Mouse (Mus musculus) ES-E14 (cell line): ENCODE results near the gene Pigg. TPM values are rescaled to one million over a fixed set of nuclear protein-coding genes. Genes with fewer than 3 reads are reported as not detected.
"Not testable (repeated sequence)": the region's sequence is repeated elsewhere in the genome, so short reads cannot be mapped to it uniquely, and the experiment has no call there.

ENCODE experiments used
- DNase-seq: peaks from one replicate; pipeline ENCODE4 v3.0.0-alpha.2; 2013; ENCODE audit warnings: low read depth, low spot score
- H3K27ac ChIP-seq: 2 replicates; pipeline ENCODE4 v1.5.1; 2012; ENCODE audit warnings: low read depth, mild to moderate bottlenecking, low read length, moderate library complexity, mixed read lengths; ENCODE audit not compliant: poor library complexity, insufficient read depth, severe bottlenecking
- H3K36me3 ChIP-seq: 2 replicates; pipeline ENCODE4 v1.6.1; 2012; ENCODE audit warnings: mild to moderate bottlenecking, low read length, moderate library complexity, mixed read lengths; ENCODE audit not compliant: control insufficient read depth, poor library complexity, insufficient read depth, severe bottlenecking
- H3K4me1 ChIP-seq, 2 experiments: fragments of 150-350 bp in 1 of 2; sonication (generic) in 1 of 2; 2 replicates each; pipeline ENCODE4 v1.6.1; 2012; ENCODE audit warnings: low read length in 2 of 2, mild to moderate bottlenecking in 1 of 2, mixed read lengths in 1 of 2; ENCODE audit not compliant: control insufficient read depth in 2 of 2, insufficient read depth in 2 of 2, poor library complexity in 1 of 2
- H3K4me3 ChIP-seq, 2 experiments: fragments of 150-350 bp in 1 of 2; sonication (generic) in 1 of 2; 2 replicates each; pipeline ENCODE4 v1.5.1; 2012; ENCODE audit warnings: low read length in 2 of 2, low read depth in 1 of 2, mild to moderate bottlenecking in 1 of 2, mixed read lengths in 1 of 2; ENCODE audit not compliant: insufficient read depth in 1 of 2, poor library complexity in 1 of 2, severe bottlenecking in 1 of 2
- H3K9ac ChIP-seq: 2 replicates; pipeline ENCODE4 v1.6.1; 2012; ENCODE audit warnings: low read depth, mild to moderate bottlenecking, low read length, mixed read lengths; ENCODE audit not compliant: poor library complexity, insufficient read depth, severe bottlenecking
- H3K9me3 ChIP-seq: fragments of 150-350 bp; sonication (generic); 2 replicates; pipeline ENCODE4 v1.6.1; 2012; ENCODE audit warnings: low read depth, mild to moderate bottlenecking, low read length; ENCODE audit not compliant: control insufficient read depth, insufficient read depth
- CHD2 ChIP-seq: IDR thresholded peaks from 2 replicates; pipeline ENCODE4 v1.6.1; 2014; ENCODE audit warnings: mild to moderate bottlenecking, low read depth, low read length, inconsistent platforms
- HCFC1 ChIP-seq: IDR thresholded peaks from 2 replicates; pipeline ENCODE4 v1.6.1; 2012; ENCODE audit warnings: low read length, inconsistent platforms, borderline replicate concordance; ENCODE audit not compliant: insufficient read depth
- MAFK ChIP-seq: IDR thresholded peaks from 2 replicates; pipeline ENCODE4 v1.6.1; 2014; ENCODE audit warnings: mild to moderate bottlenecking, low read depth, low read length, inconsistent platforms; ENCODE audit not compliant: insufficient read depth
- ZC3H11A ChIP-seq: IDR thresholded peaks from 2 replicates; pipeline ENCODE4 v1.6.1; 2012; ENCODE audit warnings: low read depth, mild to moderate bottlenecking, inconsistent platforms, low read length, borderline replicate concordance
- ZNF384 ChIP-seq: IDR thresholded peaks from 2 replicates; pipeline ENCODE4 v1.6.1; 2012; ENCODE audit warnings: low read depth, low read length, inconsistent platforms
- in situ Hi-C, 2 experiments: fragments of 600-800 bp; cut with MboI; formaldehyde crosslinking; loops; one replicate each; pipeline ENCODE4 v1.15.1; 2025; ENCODE audit warnings: low sequenced_read_pairs in 2 of 2, inconsistent platforms in 1 of 2; ENCODE audit not compliant: unreplicated experiment in 2 of 2
- total RNA-seq: library from RNA; depleted of rRNA; stranded (reverse); fragments of 300-350 nt; gene quantifications from 2 replicates; pipeline ENCODE4 v1.2.3, GENCODE M21; 2012; rRNA removed

The Pigg gene
- total RNA-seq: 17.8 and 21.8 TPM in 2 replicates

DNA sequence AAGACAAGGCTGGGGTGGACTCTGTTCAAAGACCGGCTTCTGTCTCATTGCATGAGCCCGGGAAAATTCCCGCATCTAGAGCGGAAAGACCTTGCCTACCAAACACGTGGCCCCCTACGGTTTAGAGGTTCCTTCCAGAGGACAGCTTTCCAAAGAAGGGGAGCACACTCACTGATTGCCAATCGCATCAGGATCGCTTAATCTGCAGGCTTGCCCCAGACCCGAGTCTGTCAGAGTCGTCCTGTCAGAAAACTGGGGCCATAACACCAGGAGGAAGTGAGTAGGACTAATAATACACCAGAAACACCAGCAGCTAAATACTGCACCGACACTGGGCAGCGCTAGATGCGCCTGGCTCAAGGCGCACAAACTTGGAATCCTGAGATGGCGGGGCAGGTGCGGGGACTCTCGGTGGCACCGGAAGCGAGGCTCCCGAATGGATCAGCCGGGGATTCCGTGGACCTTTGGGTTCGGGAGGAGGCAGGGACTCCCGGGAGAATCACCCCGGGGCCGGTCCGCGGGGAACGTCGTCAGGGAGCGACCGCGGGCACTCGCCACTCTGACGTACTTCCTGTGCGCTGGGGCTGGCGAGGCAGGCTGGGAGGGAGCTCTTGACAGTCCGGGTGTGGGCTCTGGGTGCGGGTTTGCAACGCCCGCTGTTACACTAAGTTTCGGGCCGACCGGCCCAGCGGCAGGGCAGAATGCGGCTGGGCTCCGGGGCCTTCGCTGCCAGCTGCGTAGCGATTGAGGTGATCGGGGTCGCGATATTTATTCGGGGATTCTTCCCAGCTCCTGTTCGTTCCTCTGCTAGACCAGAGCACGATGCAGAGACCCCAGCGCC, at the start of gene Pigg:
Gene Pigg (plus strand): TSS at position 386 of the 841 bp plus-strand sequence.
- in situ Hi-C loops: no loop called here
- peak within 1 kb of the TSS; percentile 74 for H3K27ac ChIP-seq
- DNase-seq: peak; percentile 80
- no peaks in the 10 kb centered on the region for H3K9me3 ChIP-seq
- TF ChIP-seq ZC3H11A: peak; percentile 28
- no peak for TF ChIP-seq CHD2
- peak; percentile 84 for TF ChIP-seq HCFC1
- H3K4me1 ChIP-seq: no peaks in the 10 kb centered on the region
- H3K9ac ChIP-seq: peak within 1 kb of the TSS; percentile 94
- peak within 1 kb of the TSS; percentile 78 to 80 for H3K4me3 ChIP-seq
- H3K36me3 ChIP-seq: no peaks in the 10 kb centered on the region

DNA sequence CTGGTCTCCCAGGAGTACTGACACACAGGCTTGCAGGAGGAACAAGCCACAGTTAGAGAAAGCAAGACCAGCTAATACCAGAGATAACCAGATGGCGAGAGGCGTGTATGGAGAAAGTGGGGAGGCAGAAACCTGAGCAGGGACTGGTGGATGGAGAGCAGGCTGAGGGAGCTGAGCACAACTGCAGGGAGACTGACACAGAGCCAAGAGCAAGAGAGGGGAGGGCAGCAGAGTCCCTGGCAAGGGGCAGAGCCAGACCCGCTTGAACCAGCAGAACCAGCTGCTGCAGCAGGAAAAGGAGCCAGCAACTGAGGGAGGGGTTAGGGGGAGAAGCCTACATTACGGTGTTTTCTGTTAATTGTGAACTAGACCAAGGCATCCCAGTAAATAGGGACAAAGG, 49.7 kb upstream of the Pigg start:
- peak; percentile 47 for DNase-seq
- Histone ChIP-seq H3K4me1 (peaks cover 0 to 2% of the 10 kb centered on the region in 2 experiments; a peak in 1 of 4 replicates), H3K27ac (no peak overlapping the region), H3K36me3 (no peaks in the 10 kb centered on the region), H3K9ac (0 out of 2 replicates have a peak overlapping the region, but pooled peaks have one; percentile 14), H3K4me3 (peak overlapping the region in 1 of 2 experiments; percentile 64; a peak in 2 of 4 replicates), H3K9me3 (no peaks in the 10 kb centered on the region)
- TF ChIP-seq ZC3H11A (no peak), ZNF384 (no peak), CHD2 (no peak), HCFC1 (no peak), MAFK (no peak)
- in situ Hi-C loops: no loop called here

DNA sequence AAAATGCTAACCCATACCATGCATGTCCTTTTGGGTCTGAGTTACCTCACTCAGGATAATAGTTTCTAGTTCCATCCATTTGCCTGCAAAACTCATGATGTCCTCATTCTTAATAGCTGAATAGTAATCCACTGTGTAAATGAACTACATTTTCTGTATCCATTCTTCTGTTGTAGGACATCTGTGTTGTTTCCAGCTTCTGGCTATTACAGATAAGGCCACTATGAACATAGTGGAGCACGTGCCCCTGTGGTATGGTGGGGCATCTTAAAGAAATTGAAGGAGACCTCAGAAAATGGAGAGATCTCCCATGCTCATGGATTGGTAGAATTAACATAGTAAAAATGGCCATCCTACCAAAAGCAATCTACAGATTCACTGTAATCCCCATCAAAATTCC, 48.6 kb upstream of the Pigg start:
- H3K4me3 ChIP-seq, H3K27ac ChIP-seq, H3K4me1 ChIP-seq, H3K9me3 ChIP-seq, DNase-seq, H3K36me3 ChIP-seq, in situ Hi-C loops, H3K9ac ChIP-seq: not testable (repeated sequence)

DNA sequence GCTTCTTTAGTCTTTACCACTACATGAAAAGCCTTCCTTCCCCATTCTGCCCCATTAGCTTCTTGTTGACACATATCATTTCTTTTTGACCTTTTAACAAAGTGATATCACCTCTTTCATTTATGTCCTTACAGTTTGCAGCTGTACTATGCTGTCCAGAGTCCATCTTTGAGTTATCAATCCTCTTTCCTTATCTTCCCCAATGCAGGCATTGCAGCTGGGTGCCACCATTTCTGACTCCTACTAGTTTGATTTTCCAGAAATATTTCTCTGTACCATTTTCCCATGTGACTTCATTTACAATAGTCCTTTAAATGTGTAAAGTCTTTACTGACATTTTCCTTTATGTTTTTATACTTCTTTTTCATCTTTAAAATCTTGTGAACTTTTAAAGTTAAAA, 45.4 kb upstream of the Pigg start:
- TF ChIP-seq ZNF384: no peak
- in situ Hi-C loops: no loop called here
- Histone ChIP-seq H3K9me3 (no peaks in the 10 kb centered on the region), H3K27ac (no peak overlapping the region), H3K4me3 (no peak overlapping the region), H3K4me1 (peaks cover 2% of the 10 kb centered on the region in 2 experiments; a peak in 1 of 4 replicates), H3K9ac (no peak overlapping the region), H3K36me3 (no peaks in the 10 kb centered on the region)
- no peak for DNase-seq
